Mouse (Mus musculus): Measurements from ENCODE around the gene Rad23b.
"Not testable (repeated sequence)": the region's sequence is repeated elsewhere in the genome, so short reads cannot be mapped to it uniquely, and the experiment has no call there.

Gene Rad23b

GRCm38 (mm10) chr4:55356726-55357125 is 6.9 kb downstream of the Rad23b start:
- no peak for DNase-seq

GRCm38 (mm10) chr4:55363866-55364265 is 14.0 kb downstream of the Rad23b start:
- DNase-seq = no peak

- peak; percentile 37 for DNase-seq
Observed at GRCm38 (mm10) chr4:55364374-55364773, 14.5 kb downstream of the Rad23b start.

- no peak for DNase-seq
Observed at GRCm38 (mm10) chr4:55366014-55366413, 16.2 kb downstream of the Rad23b start.

GRCm38 (mm10) chr4:55370127-55370526 is 20.3 kb downstream of the Rad23b start:
- no peak for DNase-seq

GRCm38 (mm10) chr4:55371355-55371754 is 21.5 kb downstream of the Rad23b start:
- no peak for DNase-seq

GRCm38 (mm10) chr4:55382350-55382749 is 32.5 kb downstream of the Rad23b start:
- no peak for DNase-seq

GRCm38 (mm10) chr4:55386768-55387167 is 36.9 kb downstream of the Rad23b start:
- DNase-seq = no peak

- peak; percentile 7 for DNase-seq
Observed at GRCm38 (mm10) chr4:55391480-55391879, 41.6 kb downstream of the Rad23b start.

GRCm38 (mm10) chr4:55392445-55392844 is 42.6 kb downstream of the Rad23b start:
- no peak for DNase-seq

- DNase-seq = peak; percentile 55
Observed at GRCm38 (mm10) chr4:55397911-55398762, 48.3 kb downstream of the Rad23b start.

- peak; percentile 13 for DNase-seq
Observed at GRCm38 (mm10) chr4:55398901-55399300, 49.1 kb downstream of the Rad23b start.

GRCm38 (mm10) chr4:55405329-55405728 is 55.5 kb downstream of the Rad23b start:
- no peak for DNase-seq

- DNase-seq = no peak
Observed at GRCm38 (mm10) chr4:55406558-55406957, 56.7 kb downstream of the Rad23b start.

- no peak for DNase-seq
Observed at GRCm38 (mm10) chr4:55408081-55408480, 58.2 kb downstream of the Rad23b start.

GRCm38 (mm10) chr4:55409025-55409424 is 59.2 kb downstream of the Rad23b start:
- no peak for DNase-seq

GRCm38 (mm10) chr4:55409578-55410224 is 59.9 kb downstream of the Rad23b start:
- not testable (repeated sequence) for DNase-seq

GRCm38 (mm10) chr4:55415864-55416263 is 66.0 kb downstream of the Rad23b start:
- DNase-seq = no peak

- DNase-seq = no peak
Observed at GRCm38 (mm10) chr4:55426250-55426649, 76.4 kb downstream of the Rad23b start.

All from lung, postnatal 36 days (tissue).